In genomic region chr3:35933405-35933777, GRCm38 (mm10) we compare ENCODE assay signal across 8 mouse cellular contexts. TPM values are rescaled to one million over a fixed set of nuclear protein-coding genes. Genes with fewer than 3 reads are reported as not detected.
A peak's percentile ranks its signal among the peaks of the same experiment; 100 is the strongest.
DNase-seq lines count a peak whose midpoint lies in the region; ATAC-seq lines count a peak whose summit lies in the region.

No protein-coding gene starts in this region.

- peaks cover 26% of the 10 kb centered on the region for H3K4me1 ChIP-seq in kidney, embryonic 15.5 days
- H3K4me1 ChIP-seq in liver, embryonic 11.5 days (replicated peaks; ENCODE audit: control insufficient read depth, insufficient read depth, low read length) = peaks cover 16% of the 10 kb centered on the region

- WGBS in kidney, embryonic 15.5 days = under 1% methylated on average over 14 of the region's 14 CpGs
- WGBS in liver, embryonic 11.5 days = under 1% methylated on average over 14 of the region's 14 CpGs

- no peak; the same call in 1 of the 2 replicates for ATAC-seq in kidney, embryonic 15.5 days (replicated peaks; ENCODE audit: low FRiP score)
- peak; percentile 55 for ATAC-seq in liver, embryonic 11.5 days (replicated peaks; ENCODE audit: low FRiP score)
- peak; percentile 34; the same call in 1 of the 2 replicates for ATAC-seq in monocyte, adult 5-6 weeks (replicated peaks; ENCODE audit: insufficient number of reproducible peaks, low FRiP score, low TSS enrichment, poor library complexity, severe bottlenecking)

- peak overlapping the region; percentile 96 for H3K27ac ChIP-seq in kidney, embryonic 15.5 days
- H3K27ac ChIP-seq in liver, embryonic 11.5 days (ENCODE audit: low read depth, low read length) = peak overlapping the region; percentile 89

- H3K9me3 ChIP-seq in kidney, embryonic 15.5 days (replicated peaks) = no peaks in the 10 kb centered on the region
- H3K9me3 ChIP-seq in liver, embryonic 11.5 days (ENCODE audit: control insufficient read depth, low read length) = no peaks in the 10 kb centered on the region

- H3K4me2 ChIP-seq in kidney, embryonic 15.5 days = peak overlapping the region; percentile 87
- peak overlapping the region; percentile 94 for H3K4me2 ChIP-seq in liver, embryonic 11.5 days

- H3K4me3 ChIP-seq in kidney, embryonic 15.5 days (replicated peaks) = peak overlapping the region; percentile 95
- peak overlapping the region; percentile 97 for H3K4me3 ChIP-seq in liver, embryonic 11.5 days (ENCODE audit: low read depth, low read length)

- DNase-seq in kidney, adult 9 months = no peak
- peak; percentile 54 for DNase-seq in ES-CJ7 (ENCODE audit: low read depth, low spot score)
- DNase-seq in embryo, embryonic 10.5 days (ENCODE audit: low spot score) = peak; percentile 77
- DNase-seq in heart, postnatal 14 days = peak; percentile 7 to 33
- peak; percentile 64 for DNase-seq in liver, embryonic 11.5 days (ENCODE audit: low spot score)
- peak; percentile 66 for DNase-seq in thymus, postnatal 4 days

- H3K27me3 ChIP-seq in kidney, embryonic 15.5 days = no peaks in the 10 kb centered on the region
- H3K27me3 ChIP-seq in liver, embryonic 11.5 days (replicated peaks; ENCODE audit: control insufficient read depth, insufficient read depth, low read length) = no peaks in the 10 kb centered on the region

- peak overlapping the region; percentile 98 for H3K9ac ChIP-seq in kidney, embryonic 15.5 days
- H3K9ac ChIP-seq in liver, embryonic 11.5 days (ENCODE audit: low read depth, low read length) = peak overlapping the region; percentile 99

- intact Hi-C loops in heart, postnatal 14 days (cut with DNase I) = loop anchor here (5.0 kb wide), 2 partner anchors 64 to 181 kb away; partner anchors contain the start of gene Atp11b

- peaks cover 11% of the 10 kb centered on the region for H3K36me3 ChIP-seq in kidney, embryonic 15.5 days
- 0 out of 2 replicates have a peak, but pooled peaks cover 3% of the 10 kb centered on the region for H3K36me3 ChIP-seq in liver, embryonic 11.5 days (ENCODE audit: control insufficient read depth, insufficient read depth, low read length)

RNA-seq across cellular contexts. Expression of gene Dcun1d1, which starts 3.9 kb away (rescaled TPM):
- polyA plus RNA-seq in kidney, embryonic 15.5 days (2015; fragmentation: Nextera tagmentation; extraction: Ambion mirVana) = 93.1 and 95.5 TPM in 2 replicates
- total RNA-seq in heart, postnatal 14 days (2021) = 10 to 100 TPM; 61.8 to 64.0 TPM
- polyA plus RNA-seq in liver, embryonic 11.5 days (2014; fragmentation: Nextera tagmentation; extraction: Ambion mirVana) = 95.0 and 103 TPM in 2 replicates
- total RNA-seq in monocyte, adult 5-6 weeks (2017) = 153 to 202 TPM (median 172 TPM) in 3 replicates
